9 mouse cellular contexts compared by ENCODE assay signal in the genomic region with DNA sequence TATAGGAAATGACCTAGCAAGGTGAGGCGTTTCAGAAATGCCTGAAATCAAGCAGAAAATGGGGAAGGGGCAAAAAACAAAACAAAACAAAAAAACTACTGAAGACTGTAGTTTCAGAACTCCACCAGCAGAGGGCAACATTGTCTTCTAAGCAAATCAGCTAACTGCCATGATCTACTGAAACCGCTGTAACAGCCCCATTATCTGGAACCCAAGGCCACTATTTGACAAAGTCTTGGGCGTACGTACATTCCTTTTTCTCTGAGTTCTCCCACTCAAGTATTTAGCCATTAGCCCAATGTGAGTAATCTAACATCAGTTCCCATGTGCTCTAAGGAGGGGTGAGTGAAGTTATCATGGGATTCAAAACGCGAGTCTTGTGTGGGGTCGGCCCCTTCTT. TPM values are rescaled to one million over a fixed set of nuclear protein-coding genes. Genes with fewer than 3 reads are reported as not detected.
DNase-seq lines count a peak whose midpoint lies in the region; ATAC-seq and TF ChIP-seq lines count a peak whose summit lies in the region.
"Had no signal": no experiment of that assay in that cellular context is flagged by ENCODE, and none has a peak within 500 bp of the region (broad histone marks: within the 10 kb centered on the region; RNA-seq: fewer than 3 reads in every experiment).

No protein-coding gene starts in this region.

- DNase-seq in intestine, embryonic 14.5 days (ENCODE audit: low spot score) = peak; percentile 61
- peak; percentile 73 for DNase-seq in CD4-positive, CD25-positive, alpha-beta regulatory T cell, adult 2 months (ENCODE audit: low read depth, low spot score)
- peak; percentile 75 for DNase-seq in R1 (ENCODE audit: low read depth, low spot score)
- peak; percentile 64 for DNase-seq in embryonic facial prominence, embryonic 14.5 days (ENCODE audit: low spot score)
- peak; percentile 15 for DNase-seq in lung, adult 2 months
- DNase-seq in testis, postnatal 10 days (ENCODE audit: low spot score) = peak; percentile 51
- DNase-seq in neural tube, embryonic 10.5 days (ENCODE audit: extremely low spot score, low spot score) = no peak

- no peaks in the 10 kb centered on the region for H3K9me3 ChIP-seq in intestine, embryonic 14.5 days (ENCODE audit: control insufficient read depth, low read length)
- H3K9me3 ChIP-seq in intestine, embryonic 15.5 days = no peaks in the 10 kb centered on the region
- H3K9me3 ChIP-seq in embryonic facial prominence, embryonic 14.5 days (ENCODE audit: control insufficient read depth, low read length) = no peaks in the 10 kb centered on the region
- H3K9me3 ChIP-seq: lung, embryonic 15.5 days had no signal

- peaks cover 4% of the 10 kb centered on the region for H3K4me1 ChIP-seq in intestine, embryonic 14.5 days (replicated peaks; ENCODE audit: control insufficient read depth, insufficient read depth, low read length)
- no peaks in the 10 kb centered on the region for H3K4me1 ChIP-seq in intestine, embryonic 15.5 days (replicated peaks)
- no peaks in the 10 kb centered on the region for H3K4me1 ChIP-seq in embryonic facial prominence, embryonic 14.5 days (ENCODE audit: control insufficient read depth, insufficient read depth, low read length)
- no peaks in the 10 kb centered on the region for H3K4me1 ChIP-seq in lung, adult 2 months (ENCODE audit: control insufficient read depth, insufficient read depth, low read length)

- no peak for ATAC-seq in intestine, embryonic 14.5 days (replicated peaks; ENCODE audit: low FRiP score, low TSS enrichment, low read depth)
- ATAC-seq in intestine, embryonic 15.5 days = no peak; the same call in 1 of the 2 replicates
- no peak for ATAC-seq in embryonic facial prominence, embryonic 14.5 days (ENCODE audit: low read depth)

- no peaks in the 10 kb centered on the region for H3K27me3 ChIP-seq in intestine, embryonic 14.5 days (replicated peaks; ENCODE audit: control insufficient read depth, insufficient read depth, low read length)
- no peaks in the 10 kb centered on the region for H3K27me3 ChIP-seq in intestine, embryonic 15.5 days (replicated peaks)
- H3K27me3 ChIP-seq in embryonic facial prominence, embryonic 14.5 days (replicated peaks; ENCODE audit: control insufficient read depth, insufficient read depth, low read length) = no peaks in the 10 kb centered on the region
- H3K27me3 ChIP-seq: lung, embryonic 15.5 days had no signal

- no peaks in the 10 kb centered on the region for H3K36me3 ChIP-seq in intestine, embryonic 14.5 days (ENCODE audit: control insufficient read depth, insufficient read depth, low read length)
- H3K36me3 ChIP-seq in intestine, embryonic 15.5 days = no peaks in the 10 kb centered on the region
- H3K36me3 ChIP-seq in embryonic facial prominence, embryonic 14.5 days (ENCODE audit: control insufficient read depth, insufficient read depth, low read length) = no peaks in the 10 kb centered on the region
- H3K36me3 ChIP-seq: lung, embryonic 15.5 days had no signal

- WGBS in intestine, embryonic 14.5 days = 54% methylated on average over 7 of the region's 7 CpGs
- WGBS in intestine, embryonic 15.5 days = 54% methylated on average over 7 of the region's 7 CpGs
- 60% methylated on average over 7 of the region's 7 CpGs for WGBS in embryonic facial prominence, embryonic 14.5 days
- WGBS in lung, adult 2 months = 46% methylated on average over 7 of the region's 7 CpGs

- no peak overlapping the region for H3K4me2 ChIP-seq in intestine, embryonic 14.5 days (ENCODE audit: low read length)
- no peak overlapping the region for H3K4me2 ChIP-seq in intestine, embryonic 15.5 days (replicated peaks)
- H3K4me2 ChIP-seq in embryonic facial prominence, embryonic 14.5 days (ENCODE audit: low read depth, low read length) = no peak overlapping the region
- H3K4me2 ChIP-seq: lung, embryonic 15.5 days had no signal

- H3K27ac ChIP-seq in intestine, embryonic 14.5 days (ENCODE audit: low read depth) = no peak overlapping the region
- H3K27ac ChIP-seq in intestine, embryonic 15.5 days = no peak overlapping the region
- H3K27ac ChIP-seq in embryonic facial prominence, embryonic 14.5 days (replicated peaks; ENCODE audit: low read depth, low read length) = no peak overlapping the region
- H3K27ac ChIP-seq: lung, embryonic 15.5 days had no signal

- H3K9ac ChIP-seq in intestine, embryonic 14.5 days (ENCODE audit: low read length) = no peak overlapping the region
- no peak overlapping the region for H3K9ac ChIP-seq in intestine, embryonic 15.5 days
- no peak overlapping the region for H3K9ac ChIP-seq in embryonic facial prominence, embryonic 14.5 days (ENCODE audit: low read depth, low read length)
- H3K9ac ChIP-seq: lung, embryonic 15.5 days had no signal

- H3K4me3 ChIP-seq in intestine, embryonic 14.5 days (ENCODE audit: low read depth, low read length) = no peak overlapping the region
- no peak overlapping the region for H3K4me3 ChIP-seq in intestine, embryonic 15.5 days (replicated peaks)
- no peak overlapping the region for H3K4me3 ChIP-seq in embryonic facial prominence, embryonic 14.5 days (ENCODE audit: low read depth, low read length)
- no peak overlapping the region for H3K4me3 ChIP-seq in lung, adult 2 months (replicated peaks; ENCODE audit: extremely low read depth, low read depth, low read length)
- H3K4me3 ChIP-seq: lung, embryonic 15.5 days had no signal

- TF ChIP-seq CTCF in lung, adult 2 months (IDR thresholded peaks at IDR 0.05; ENCODE audit: insufficient read depth, low read length) = no peak

- no peak for TF ChIP-seq POLR2A in lung, adult 2 months (IDR thresholded peaks at IDR 0.05; ENCODE audit: borderline replicate concordance, extremely low read depth, low read depth, low read length)

RNA-seq across cellular contexts. Expression of a gene that starts 11.4 kb away (rescaled TPM):
- not detected in 2 replicates for polyA plus RNA-seq in intestine, embryonic 14.5 days (2014; fragmentation: Nextera tagmentation; extraction: Ambion mirVana)
- polyA plus RNA-seq in intestine, embryonic 15.5 days (2015; fragmentation: Nextera tagmentation; extraction: Ambion mirVana) = not detected in 2 replicates
- polyA plus RNA-seq in embryonic facial prominence, embryonic 14.5 days (2014; fragmentation: Nextera tagmentation; extraction: Ambion mirVana) = not detected in 2 replicates
- 0.43 and 1.5 TPM in 2 replicates for polyA plus RNA-seq in lung, adult 2 months (2012; rRNA removed)
- polyA plus RNA-seq: lung, embryonic 15.5 days had no signal

RNA-seq across cellular contexts. Expression of a gene that starts 30.0 kb away (rescaled TPM):
- polyA plus RNA-seq in intestine, embryonic 14.5 days (2014; fragmentation: Nextera tagmentation; extraction: Ambion mirVana) = 436 and 457 TPM in 2 replicates
- polyA plus RNA-seq in intestine, embryonic 15.5 days (2015; fragmentation: Nextera tagmentation; extraction: Ambion mirVana) = 518 and 584 TPM in 2 replicates
- polyA plus RNA-seq in embryonic facial prominence, embryonic 14.5 days (2014; fragmentation: Nextera tagmentation; extraction: Ambion mirVana) = 341 and 347 TPM in 2 replicates
- polyA plus RNA-seq in lung, adult 2 months (2012; rRNA removed) = 177 and 180 TPM in 2 replicates

RNA-seq across cellular contexts. Expression of a gene that starts 52.1 kb away (rescaled TPM):
- 0.15 and 0.19 TPM in 2 replicates for polyA plus RNA-seq in intestine, embryonic 14.5 days (2014; fragmentation: Nextera tagmentation; extraction: Ambion mirVana)
- polyA plus RNA-seq in intestine, embryonic 15.5 days (2015; fragmentation: Nextera tagmentation; extraction: Ambion mirVana) = 0.24 and 0.35 TPM in 2 replicates
- polyA plus RNA-seq in embryonic facial prominence, embryonic 14.5 days (2014; fragmentation: Nextera tagmentation; extraction: Ambion mirVana) = 0.10 and 0.11 TPM in 2 replicates
- polyA plus RNA-seq in lung, adult 2 months (2012; rRNA removed) = 3.2 and 6.4 TPM in 2 replicates
